16 mouse cellular contexts compared by ENCODE assay signal in the genomic region with DNA sequence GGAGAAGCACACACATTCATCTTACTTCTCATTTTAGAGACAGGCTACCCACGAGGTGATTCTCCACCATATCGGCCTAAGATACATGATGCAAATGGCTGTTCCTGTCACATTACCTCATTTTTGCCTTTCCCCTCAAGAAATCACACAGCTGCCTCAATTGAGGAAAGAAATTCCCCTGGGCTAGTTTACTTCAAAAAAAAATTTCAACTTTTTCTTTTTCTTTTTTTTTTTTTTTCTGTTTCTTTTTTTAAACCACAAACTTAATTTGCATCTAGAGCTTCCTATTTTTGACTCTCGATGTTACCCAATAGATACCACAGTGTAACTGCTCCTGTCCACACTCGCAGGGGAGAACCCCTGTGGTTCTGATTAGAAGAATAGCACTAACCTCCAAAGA. TPM values are rescaled to one million over a fixed set of nuclear protein-coding genes. Genes with fewer than 3 reads are reported as not detected.
A peak's percentile ranks its signal among the peaks of the same experiment; 100 is the strongest.
DNase-seq lines count a peak whose midpoint lies in the region; ATAC-seq and TF ChIP-seq lines count a peak whose summit lies in the region.
"Had no signal": no experiment of that assay in that cellular context is flagged by ENCODE, and none has a peak within 500 bp of the region (broad histone marks: within the 10 kb centered on the region; RNA-seq: fewer than 3 reads in every experiment).

No protein-coding gene starts in this region.

- no peak for TF ChIP-seq POLR2A in spleen, adult 2 months (IDR thresholded peaks at IDR 0.05; ENCODE audit: low read depth, low read length)
- TF ChIP-seq POLR2A in thymus, adult 2 months (IDR thresholded peaks at IDR 0.05; ENCODE audit: control insufficient read depth, extremely low read depth, insufficient read depth, low read length, poor library complexity), result no peak

- no peaks in the 10 kb centered on the region for H3K27me3 ChIP-seq in spleen, adult 2 months (ENCODE audit: control insufficient read depth, insufficient read depth, low read length)
- H3K27me3 ChIP-seq in liver, postnatal 0 days (ENCODE audit: insufficient read depth, low read length), result no peaks in the 10 kb centered on the region
- no peaks in the 10 kb centered on the region for H3K27me3 ChIP-seq in splenic B cell, adult 2 months (ENCODE audit: control insufficient read depth, insufficient read depth, low read length, poor library complexity, severe bottlenecking)
- no peaks in the 10 kb centered on the region for H3K27me3 ChIP-seq in hindbrain, embryonic 14.5 days (ENCODE audit: control insufficient read depth, insufficient read depth, low read length)
- H3K27me3 ChIP-seq in forebrain, embryonic 16.5 days (replicated peaks; ENCODE audit: control insufficient read depth, insufficient read depth, low read length), result no peaks in the 10 kb centered on the region
- H3K27me3 ChIP-seq in thymus, adult 2 months (ENCODE audit: control insufficient read depth, insufficient read depth, low read length), result no peaks in the 10 kb centered on the region
- H3K27me3 ChIP-seq: kidney, embryonic 15.5 days; midbrain, embryonic 13.5 days; neural tube, embryonic 12.5 days had no signal

- no peaks in the 10 kb centered on the region for H3K36me3 ChIP-seq in spleen, adult 2 months (ENCODE audit: control insufficient read depth, insufficient read depth, low read length)
- no peaks in the 10 kb centered on the region for H3K36me3 ChIP-seq in liver, postnatal 0 days (replicated peaks; ENCODE audit: insufficient read depth, low read length)
- no peaks in the 10 kb centered on the region for H3K36me3 ChIP-seq in splenic B cell, adult 2 months (ENCODE audit: control insufficient read depth, insufficient read depth, low read length, poor library complexity, severe bottlenecking)
- no peaks in the 10 kb centered on the region for H3K36me3 ChIP-seq in hindbrain, embryonic 14.5 days (replicated peaks; ENCODE audit: control insufficient read depth, insufficient read depth)
- no peaks in the 10 kb centered on the region for H3K36me3 ChIP-seq in forebrain, embryonic 16.5 days (ENCODE audit: control insufficient read depth, insufficient read depth)
- H3K36me3 ChIP-seq in thymus, adult 2 months (ENCODE audit: control insufficient read depth, insufficient read depth, low read length), result no peaks in the 10 kb centered on the region
- H3K36me3 ChIP-seq: kidney, embryonic 15.5 days; midbrain, embryonic 13.5 days; neural tube, embryonic 12.5 days had no signal

- H3K4me2 ChIP-seq in liver, postnatal 0 days (ENCODE audit: low read depth, low read length), result no peak overlapping the region
- no peak overlapping the region for H3K4me2 ChIP-seq in hindbrain, embryonic 14.5 days (replicated peaks)
- no peak overlapping the region for H3K4me2 ChIP-seq in forebrain, embryonic 16.5 days (ENCODE audit: low read length)
- H3K4me2 ChIP-seq: kidney, embryonic 15.5 days; midbrain, embryonic 13.5 days; neural tube, embryonic 12.5 days had no signal

- no peak overlapping the region for H3K9ac ChIP-seq in liver, postnatal 0 days (replicated peaks)
- H3K9ac ChIP-seq in hindbrain, embryonic 14.5 days, result no peak overlapping the region
- no peak overlapping the region for H3K9ac ChIP-seq in forebrain, embryonic 16.5 days (replicated peaks; ENCODE audit: low read depth, low read length)
- H3K9ac ChIP-seq: forebrain, postnatal 0 days; kidney, embryonic 15.5 days; liver, embryonic 14.5 days; midbrain, embryonic 13.5 days; neural tube, embryonic 12.5 days had no signal

- no peak for TF ChIP-seq CTCF in spleen, adult 2 months (IDR thresholded peaks at IDR 0.05; ENCODE audit: extremely low read depth, insufficient read depth, insufficient read length, insufficient replicate concordance)
- no peak for TF ChIP-seq CTCF in liver, postnatal 0 days (IDR thresholded peaks at IDR 0.05; ENCODE audit: low read depth)
- no peak for TF ChIP-seq CTCF in thymus, adult 2 months (IDR thresholded peaks at IDR 0.05; ENCODE audit: borderline replicate concordance, control insufficient read depth, extremely low read depth, insufficient read depth, low read length, poor library complexity)

- H3K4me1 ChIP-seq in spleen, adult 2 months (ENCODE audit: control insufficient read depth, insufficient read depth, insufficient read length), result peaks cover 13% of the 10 kb centered on the region
- H3K4me1 ChIP-seq in liver, postnatal 0 days (ENCODE audit: insufficient read depth), result peaks cover 5% of the 10 kb centered on the region; the same call in 1 of the 2 replicates
- no peaks in the 10 kb centered on the region for H3K4me1 ChIP-seq in hindbrain, embryonic 14.5 days (replicated peaks; ENCODE audit: control insufficient read depth, insufficient read depth, low read length)
- H3K4me1 ChIP-seq in forebrain, embryonic 16.5 days (replicated peaks; ENCODE audit: control insufficient read depth, insufficient read depth, low read length), result no peaks in the 10 kb centered on the region
- no peaks in the 10 kb centered on the region for H3K4me1 ChIP-seq in thymus, adult 2 months (replicated peaks; ENCODE audit: control insufficient read depth, insufficient read depth, low read length)
- H3K4me1 ChIP-seq: midbrain, embryonic 13.5 days; neural tube, embryonic 12.5 days had no signal

- H3K9me3 ChIP-seq in liver, postnatal 0 days (ENCODE audit: low read length), result no peaks in the 10 kb centered on the region
- no peaks in the 10 kb centered on the region for H3K9me3 ChIP-seq in hindbrain, embryonic 14.5 days (ENCODE audit: control insufficient read depth, low read length)
- no peaks in the 10 kb centered on the region for H3K9me3 ChIP-seq in forebrain, embryonic 16.5 days (ENCODE audit: control insufficient read depth, low read length)
- H3K9me3 ChIP-seq: kidney, embryonic 15.5 days; midbrain, embryonic 13.5 days; neural tube, embryonic 12.5 days had no signal

- 3% methylated on average over 4 of the region's 4 CpGs for WGBS in spleen, adult 2 months
- WGBS in liver, postnatal 0 days (ENCODE audit: insufficient replicate concordance), result 32% methylated on average over 4 of the region's 4 CpGs
- 79% methylated on average over 4 of the region's 4 CpGs for WGBS in hindbrain, embryonic 14.5 days
- WGBS in forebrain, embryonic 16.5 days, result 86% methylated on average over 4 of the region's 4 CpGs
- 2% methylated on average over 4 of the region's 4 CpGs for WGBS in thymus, adult 2 months

- DNase-seq in spleen, adult 2 months (ENCODE audit: low read depth in 1 of 2, low spot score in 2 of 2), result peak; percentile 34 to 83
- no peak for DNase-seq in spleen, adult 12 weeks (ENCODE audit: low spot score)
- DNase-seq in liver, postnatal 0 days, result no peak
- DNase-seq in splenic B cell, adult 2 months (ENCODE audit: low read depth, low spot score), result peak; percentile 94
- no peak for DNase-seq in hindbrain, embryonic 14.5 days (ENCODE audit: low spot score)
- no peak for DNase-seq in thymus, adult 2 months
- DNase-seq: cerebellum, postnatal 10 days; forebrain, postnatal 0 days; thymus, postnatal 14 days had no signal

- peak overlapping the region; percentile 59; the same call in 1 of the 2 replicates for H3K27ac ChIP-seq in spleen, adult 2 months (ENCODE audit: insufficient read depth, low read length)
- peak overlapping the region; percentile 44; the same call in 1 of the 2 replicates for H3K27ac ChIP-seq in liver, postnatal 0 days (ENCODE audit: low read depth)
- no peak overlapping the region for H3K27ac ChIP-seq in hindbrain, embryonic 14.5 days
- no peak overlapping the region for H3K27ac ChIP-seq in forebrain, embryonic 16.5 days (ENCODE audit: low read length)
- no peak overlapping the region for H3K27ac ChIP-seq in thymus, adult 2 months (ENCODE audit: control insufficient read depth, insufficient read depth, low read length)
- H3K27ac ChIP-seq: hindbrain, postnatal 0 days; kidney, embryonic 15.5 days; liver, embryonic 14.5 days; midbrain, embryonic 13.5 days; neural tube, embryonic 12.5 days had no signal

- no peak overlapping the region for H3K4me3 ChIP-seq in spleen, adult 2 months (ENCODE audit: extremely low read depth, insufficient read depth, insufficient read length)
- no peak overlapping the region for H3K4me3 ChIP-seq in liver, postnatal 0 days (ENCODE audit: low read depth, low read length)
- no peak overlapping the region for H3K4me3 ChIP-seq in hindbrain, embryonic 14.5 days (replicated peaks; ENCODE audit: low read length)
- no peak overlapping the region for H3K4me3 ChIP-seq in forebrain, embryonic 16.5 days (replicated peaks; ENCODE audit: low read length)
- no peak overlapping the region for H3K4me3 ChIP-seq in thymus, adult 2 months (ENCODE audit: control insufficient read depth, insufficient read depth, low read length)
- H3K4me3 ChIP-seq: kidney, embryonic 15.5 days; midbrain, embryonic 13.5 days; neural tube, embryonic 12.5 days had no signal

- ATAC-seq in activated CD4-positive, CD25-positive, alpha-beta regulatory T cell, adult 4 months, result peak; percentile 71
- ATAC-seq in liver, postnatal 0 days, result peak; percentile 73
- ATAC-seq in hindbrain, embryonic 14.5 days (ENCODE audit: low FRiP score), result no peak
- no peak for ATAC-seq in forebrain, embryonic 16.5 days
- ATAC-seq: forebrain, postnatal 0 days; hindbrain, postnatal 0 days; midbrain, embryonic 13.5 days had no signal

- no peak for TF ChIP-seq EP300 in liver, postnatal 0 days (IDR thresholded peaks at IDR 0.05; ENCODE audit: low read depth)

RNA-seq across cellular contexts. Expression of a gene that starts 38.0 kb away (rescaled TPM):
- 10.5 and 13.1 TPM in 2 replicates for polyA plus RNA-seq in spleen, adult 2 months (2012; rRNA removed)
- 10 to 100 TPM; 36.7 to 44.6 TPM for polyA plus RNA-seq in activated CD4-positive, CD25-positive, alpha-beta regulatory T cell, adult 4 months (2017; shearing (Covaris generic))
- polyA plus RNA-seq in liver, postnatal 0 days (2015; fragmentation: Nextera tagmentation; extraction: Ambion mirVana), result 3.9 and 4.3 TPM in 2 replicates
- polyA plus RNA-seq in hindbrain, embryonic 14.5 days (2014; fragmentation: Nextera tagmentation; extraction: Ambion mirVana), result 17.0 and 20.0 TPM in 2 replicates
- 17.1 and 24.0 TPM in 2 replicates for polyA plus RNA-seq in forebrain, embryonic 16.5 days (2015; fragmentation: Nextera tagmentation; extraction: Ambion mirVana)
- polyA plus RNA-seq in thymus, adult 2 months (2012; rRNA removed), result 13.0 and 16.2 TPM in 2 replicates

Comparison
In these comparisons a context has a peak if more than half of its experiments do, and no peak if none do; other contexts are left out.
1. DNase-seq: peak in spleen, adult 2 months (2 of 2) and splenic B cell, adult 2 months (single experiment); none in spleen, adult 12 weeks (single experiment), liver, postnatal 0 days (single experiment), hindbrain, embryonic 14.5 days (single experiment) and thymus, adult 2 months (single experiment).
2. H3K27ac ChIP-seq: peak in spleen, adult 2 months (single experiment) and liver, postnatal 0 days (single experiment); none in hindbrain, embryonic 14.5 days (single experiment), forebrain, embryonic 16.5 days (single experiment) and thymus, adult 2 months (single experiment).
3. ATAC-seq: peak in activated CD4-positive, CD25-positive, alpha-beta regulatory T cell, adult 4 months (single experiment) and liver, postnatal 0 days (single experiment); none in hindbrain, embryonic 14.5 days (single experiment) and forebrain, embryonic 16.5 days (single experiment).